Mouse (Mus musculus): ENCODE results near the gene Tlr9.

DNA sequence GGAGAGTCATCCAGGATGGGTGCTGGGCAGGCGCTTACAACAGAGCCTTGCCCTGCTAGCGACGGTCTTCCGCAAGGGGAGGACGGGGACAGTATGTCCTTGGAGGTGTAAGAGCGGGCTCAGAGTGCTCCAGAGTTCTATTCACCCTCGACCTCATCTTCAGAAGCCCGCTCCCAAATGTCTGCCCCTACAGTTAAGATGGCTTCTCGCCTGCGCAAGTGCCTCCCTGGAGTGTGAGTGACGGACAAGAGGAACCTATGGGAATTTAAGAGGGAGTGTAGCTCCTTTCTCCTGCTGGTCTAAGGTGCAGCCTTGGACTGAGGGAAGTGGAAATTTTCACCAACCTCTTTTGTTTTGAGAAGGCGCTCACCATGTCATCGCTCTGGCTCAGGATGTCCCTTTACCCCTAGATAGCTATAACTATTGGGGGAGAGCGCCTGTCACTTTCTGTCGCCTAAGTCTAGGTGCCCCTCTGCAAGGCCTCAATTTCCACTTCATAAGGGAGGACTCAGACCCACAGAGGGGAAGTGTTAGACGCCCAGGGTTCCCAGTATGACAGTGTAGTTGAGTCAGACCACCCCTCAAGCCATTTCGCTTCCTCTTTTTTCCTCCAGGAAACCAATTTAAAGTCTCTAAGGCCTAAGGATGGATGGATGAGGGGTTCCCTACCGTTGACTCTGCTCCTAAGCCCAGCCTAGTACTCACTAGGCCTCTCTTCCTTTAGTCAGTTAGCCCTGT lies 22.7 kb upstream of the Tlr9 start, which contains the start of gene Ppm1m:
- TF ChIP-seq POLR2A (IDR thresholded peaks at IDR 0.05; ENCODE audit: low read depth, low read length) (no peak; the same call in 1 of the 2 replicates), CTCF (IDR thresholded peaks at IDR 0.05; ENCODE audit: extremely low read depth, insufficient read length, insufficient replicate concordance, low read depth, low read length) (no peak)

All from small intestine, adult 2 months (tissue).